Mouse (Mus musculus): ENCODE data around the gene Ilvbl.

DNA sequence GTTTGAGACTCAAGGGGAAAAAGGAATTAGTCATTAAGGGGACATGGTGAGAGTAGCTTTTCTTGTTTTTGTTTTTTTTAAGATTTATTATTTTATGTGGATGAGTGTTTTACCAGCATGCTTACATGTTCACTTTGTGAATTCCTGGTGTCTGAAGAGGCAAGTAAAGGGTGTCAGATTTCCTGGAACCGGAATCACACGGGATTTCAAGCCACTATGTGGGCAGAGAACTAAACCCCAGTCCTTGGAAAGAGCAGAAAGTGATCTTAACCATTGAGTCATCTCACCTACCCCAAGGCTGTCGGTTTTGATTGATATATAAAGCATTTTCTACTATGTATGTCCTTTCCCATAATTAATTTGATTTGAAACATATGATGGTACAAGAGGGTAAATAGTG, 4.5 kb upstream of the Ilvbl start:
- TF ChIP-seq POLR2A (IDR thresholded peaks at IDR 0.05; ENCODE audit: low read depth, low read length) (no peak), CTCF (IDR thresholded peaks at IDR 0.05; ENCODE audit: borderline replicate concordance, insufficient read depth, low read length) (no peak)
